Mouse (Mus musculus) frontal cortex, postnatal 36 days (tissue): ENCODE measurements around the gene Olfr279.
A peak's percentile ranks its signal among the peaks of the same experiment; 100 is the strongest.
"Not testable (repeated sequence)": the region's sequence is repeated elsewhere in the genome, so short reads cannot be mapped to it uniquely, and the experiment has no call there.

Experiments
- DNase-seq, 2 experiments: peaks; one replicate each; pipeline ENCODE4 v3.0.0; 2022; ENCODE audit warnings: low spot score in 2 of 2

The Olfr279 gene

GRCm38 (mm10) chr15:98511386-98511928, 19.3 kb downstream of the Olfr279 start:
- DNase-seq: no peak

GRCm38 (mm10) chr15:98512232-98512631, 20.0 kb downstream of the Olfr279 start:
- DNase-seq: no peak

DNA sequence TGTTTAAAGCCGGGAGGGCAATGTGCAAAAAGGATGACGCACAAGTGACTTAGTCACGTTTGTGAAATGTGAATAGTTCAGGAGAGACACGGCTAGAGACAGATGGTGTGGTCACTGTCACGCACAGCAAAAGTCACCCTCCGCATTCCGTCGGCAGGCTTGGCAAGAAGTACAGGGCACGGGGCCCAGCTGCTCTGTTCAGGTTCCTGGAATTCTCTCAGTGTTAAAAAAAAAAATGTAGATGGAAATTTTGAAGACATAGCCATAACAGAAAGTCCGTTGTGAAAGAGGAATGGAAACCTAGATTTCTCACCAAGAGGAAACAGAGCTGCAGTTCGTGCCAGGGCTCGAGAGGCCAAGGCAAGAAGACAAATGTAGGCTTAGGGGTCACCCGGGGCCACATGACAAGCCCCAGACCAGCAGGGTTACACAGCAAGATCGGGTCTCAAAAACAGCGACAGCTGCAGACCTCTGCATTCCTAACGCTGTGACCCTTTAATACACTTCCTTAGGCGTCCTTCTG, 20.7 kb downstream of the Olfr279 start:
- DNase-seq: peak in 1 of 2 experiments; percentile 44

- DNase-seq: not testable (repeated sequence)
Observed at GRCm38 (mm10) chr15:98513676-98514075, 21.5 kb downstream of the Olfr279 start.

GRCm38 (mm10) chr15:98514146-98514545, 21.9 kb downstream of the Olfr279 start:
- DNase-seq: no peak

DNA sequence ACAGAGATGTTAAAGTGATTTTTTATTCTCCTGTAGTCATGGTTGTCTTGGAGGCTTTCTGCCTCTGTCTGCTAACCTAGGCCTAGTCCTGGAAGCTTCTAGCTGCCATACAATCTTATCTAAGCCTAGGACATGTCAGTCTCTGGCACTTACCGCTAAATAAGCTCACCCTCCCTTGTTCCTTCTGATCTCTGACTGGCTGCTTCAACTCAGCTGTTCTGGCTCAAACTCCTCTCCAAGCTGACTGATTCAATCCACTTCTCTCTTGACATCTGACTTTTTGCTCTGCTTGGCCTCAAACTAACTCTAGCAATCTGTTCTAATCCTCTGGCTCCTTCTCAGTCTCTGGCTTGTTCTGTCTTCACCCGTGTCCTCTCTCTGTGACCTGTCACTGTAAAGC, 22.6 kb downstream of the Olfr279 start:
- DNase-seq: not testable (repeated sequence)

GRCm38 (mm10) chr15:98517380-98518355, 25.5 kb downstream of the Olfr279 start:
- DNase-seq: peak; percentile 61

DNA sequence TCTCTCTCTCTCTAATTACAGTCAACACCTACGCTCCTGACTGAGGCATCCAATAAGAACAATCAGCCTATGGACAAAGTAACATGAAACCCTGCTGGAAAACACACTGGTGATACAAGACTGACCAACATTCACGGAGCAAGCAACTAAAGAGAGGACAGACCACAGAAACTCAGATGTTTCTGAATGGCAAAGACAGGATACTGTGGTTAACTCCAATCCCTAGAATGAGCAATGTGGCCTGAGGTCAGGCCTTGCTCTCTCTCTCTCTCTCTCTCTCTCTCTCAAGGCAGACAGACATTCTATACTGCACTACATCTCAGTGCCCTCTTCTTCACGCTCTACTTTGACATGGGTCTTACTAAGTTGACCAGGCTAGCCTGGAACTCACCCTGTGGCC, 29.0 kb downstream of the Olfr279 start:
- DNase-seq: no peak

DNA sequence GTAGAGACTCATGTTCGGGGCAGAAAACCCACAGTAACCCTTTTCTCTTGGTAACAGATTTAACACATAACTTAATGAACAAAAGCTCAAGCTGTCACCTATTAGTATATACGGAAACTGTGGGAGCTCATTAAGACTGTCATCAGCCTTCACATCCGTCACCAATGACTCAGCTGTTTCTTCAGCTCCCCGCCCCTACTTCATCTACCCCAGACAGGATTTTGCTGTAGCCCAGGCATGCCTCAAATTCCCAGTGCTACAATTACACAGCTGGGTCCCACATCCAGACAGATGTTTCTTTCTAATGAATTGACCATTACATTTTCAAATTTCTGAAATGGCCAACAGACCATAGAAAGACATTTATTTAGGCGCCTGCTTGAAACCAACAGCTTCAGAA, 33.9 kb downstream of the Olfr279 start:
- DNase-seq: no peak

DNA sequence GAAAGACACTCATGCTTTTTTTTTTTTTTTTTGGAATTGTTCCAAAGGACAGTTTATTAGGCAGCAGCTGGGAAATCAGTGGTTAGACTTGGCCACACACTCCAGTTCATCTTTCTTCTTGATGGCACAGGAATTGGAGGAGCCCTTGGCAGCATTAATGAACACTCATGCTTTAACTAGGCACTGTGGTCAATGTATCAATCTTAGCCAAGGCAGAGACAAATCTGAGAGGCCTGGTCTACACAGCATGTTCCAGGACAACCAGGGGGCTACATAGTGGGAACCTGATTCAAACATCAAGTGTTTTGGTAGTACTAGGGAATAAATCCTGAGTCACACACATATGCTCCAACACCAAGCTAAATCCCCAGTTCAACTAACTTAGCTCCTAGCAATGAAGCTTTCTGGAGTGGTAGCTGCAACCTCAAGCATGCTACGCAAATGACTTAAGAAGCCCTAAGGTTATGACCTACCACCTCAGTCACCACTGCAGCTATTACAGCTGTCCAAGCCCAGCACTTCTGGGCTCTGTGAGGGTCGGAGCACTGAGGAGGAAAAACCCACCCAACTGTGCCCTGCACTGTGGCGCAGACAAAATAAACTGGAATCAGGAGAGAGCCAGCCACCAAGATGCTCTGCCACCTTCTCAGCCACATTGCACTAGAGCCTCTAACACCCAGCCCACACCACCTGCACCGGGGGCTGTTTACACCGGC, 35.0 kb downstream of the Olfr279 start:
- no peak for DNase-seq

- no peak for DNase-seq
Observed at GRCm38 (mm10) chr15:98528066-98528563, 35.9 kb downstream of the Olfr279 start.

DNA sequence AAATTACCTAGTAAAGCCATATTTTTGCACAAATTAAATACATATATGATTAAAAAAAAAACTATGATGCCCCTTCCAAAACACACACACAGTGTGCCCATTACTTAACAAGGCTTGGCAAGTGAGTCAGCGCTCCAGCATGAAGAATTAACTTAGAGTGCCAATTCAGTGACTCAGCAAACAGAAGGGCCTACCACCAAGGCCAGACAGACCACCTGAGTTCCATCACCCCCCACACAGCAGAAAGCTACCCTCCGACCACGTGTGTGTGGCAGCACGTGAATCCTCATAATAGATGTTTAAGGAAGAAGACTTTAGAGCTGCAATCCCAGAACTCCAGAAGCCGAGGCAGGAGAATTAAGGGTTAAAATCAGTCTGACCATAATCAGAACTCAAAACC, 40.1 kb downstream of the Olfr279 start:
- DNase-seq: no peak

GRCm38 (mm10) chr15:98533035-98533531, 40.9 kb downstream of the Olfr279 start:
- no peak for DNase-seq

- peak; percentile 98 to 99 for DNase-seq
Observed at GRCm38 (mm10) chr15:98533881-98534627, 41.9 kb downstream of the Olfr279 start, which contains the start of gene Kansl2. Gene Kansl2 (minus strand): TSS chr15:98534264.

GRCm38 (mm10) chr15:98535921-98536320, 43.7 kb downstream of the Olfr279 start:
- DNase-seq: no peak

DNA sequence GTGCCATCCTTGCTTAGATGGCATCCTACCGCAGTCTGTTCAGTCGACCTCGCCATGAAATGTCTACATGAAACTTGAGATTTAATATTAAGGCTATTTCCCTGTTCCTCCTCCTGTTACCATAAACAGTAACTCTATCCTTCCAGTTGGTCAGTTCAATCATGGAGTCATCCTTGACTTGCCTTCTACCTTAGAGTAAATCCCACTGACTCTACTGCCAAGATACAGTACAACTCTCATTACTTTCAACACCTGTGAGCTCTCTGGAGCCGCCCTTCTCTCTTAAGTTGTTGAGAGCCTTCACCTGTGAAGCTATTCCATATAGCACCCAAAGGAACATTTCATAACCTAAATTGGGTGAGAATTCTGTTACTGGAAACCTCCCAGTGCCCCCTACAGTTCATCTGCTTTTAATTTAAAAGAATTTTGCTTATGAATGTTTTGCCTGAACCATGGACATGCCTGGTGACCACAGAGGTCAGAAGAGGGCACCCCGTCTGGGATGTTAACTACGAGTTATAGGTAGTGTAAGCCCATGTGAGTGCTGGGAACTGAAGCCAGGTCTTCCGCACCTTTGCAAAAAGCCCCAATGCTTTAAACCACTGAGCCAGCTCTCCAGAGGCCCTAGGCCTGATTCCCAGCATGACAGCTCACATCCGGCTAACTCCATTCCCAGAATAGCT, 44.8 kb downstream of the Olfr279 start:
- DNase-seq: no peak

GRCm38 (mm10) chr15:98537923-98538322, 45.7 kb downstream of the Olfr279 start:
- DNase-seq: no peak

DNA sequence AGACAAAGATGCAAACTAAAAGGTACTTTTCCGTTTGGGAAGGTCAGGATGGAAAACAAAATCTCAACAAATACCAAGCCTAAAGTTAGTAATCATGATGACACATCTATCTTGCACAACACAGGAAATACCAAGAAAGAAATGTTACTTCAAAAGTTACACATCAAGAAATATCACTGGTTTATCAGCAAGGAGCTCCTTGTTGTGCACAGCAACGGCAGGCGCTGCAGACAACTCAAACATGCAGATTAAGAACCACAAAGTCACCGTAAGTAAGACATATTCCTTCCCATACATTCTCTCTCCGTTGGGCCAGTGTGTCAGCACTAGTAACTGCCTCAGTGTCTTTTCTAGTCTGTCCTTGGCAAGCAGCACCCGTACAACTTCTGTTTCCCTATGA, 48.9 kb downstream of the Olfr279 start:
- DNase-seq: no peak

DNA sequence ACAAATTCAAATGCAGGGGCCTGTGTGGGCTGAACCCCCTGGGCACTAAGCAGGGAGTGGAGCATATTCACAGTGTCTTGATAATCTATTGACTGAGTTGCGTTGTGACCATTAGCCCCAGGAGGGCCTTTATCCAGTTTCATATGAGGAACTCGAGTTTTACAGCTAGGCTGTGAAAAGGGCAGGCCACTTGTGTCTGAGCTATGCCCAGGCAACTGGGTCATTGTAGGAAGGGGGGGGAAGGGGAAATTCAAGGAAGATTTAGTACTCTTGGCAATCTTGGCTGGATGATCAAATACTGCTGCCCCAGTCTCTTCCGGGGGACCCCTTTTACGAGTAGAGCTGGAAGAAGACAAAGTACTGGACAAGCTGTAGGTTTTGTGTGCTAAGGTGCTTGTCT, 51.1 kb downstream of the Olfr279 start:
- no peak for DNase-seq

- no peak for DNase-seq
Observed at GRCm38 (mm10) chr15:98545151-98545550, 52.9 kb downstream of the Olfr279 start.
